Mouse (Mus musculus): ENCODE results near the gene Dpy30.

- TF ChIP-seq POLR2A (IDR thresholded peaks at IDR 0.05; ENCODE audit: low read depth, low read length) (no peak), CTCF (IDR thresholded peaks at IDR 0.05; ENCODE audit: extremely low read depth, insufficient read length, insufficient replicate concordance, low read depth, low read length) (no peak)
These were observed 41.7 kb downstream of the Dpy30 start for GRCm38 (mm10) chr17:74282024-74282423.

Measured in small intestine, adult 2 months (tissue).